Mouse (Mus musculus) spleen, adult 18-20 months (tissue): ENCODE data around the gene Txndc2.

ENCODE experiments used
- DNase-seq, 2 experiments: peaks; one replicate each; pipeline ENCODE4 v3.0.0; 2022; ENCODE audit warnings: mixed read lengths in 2 of 2

Txndc2 gene

GRCm38 (mm10) chr17:65611721-65612120, 30.2 kb downstream of the Txndc2 start:
- DNase-seq = no peak

- DNase-seq = no peak
Observed at GRCm38 (mm10) chr17:65608743-65609142, 33.2 kb downstream of the Txndc2 start.

DNA sequence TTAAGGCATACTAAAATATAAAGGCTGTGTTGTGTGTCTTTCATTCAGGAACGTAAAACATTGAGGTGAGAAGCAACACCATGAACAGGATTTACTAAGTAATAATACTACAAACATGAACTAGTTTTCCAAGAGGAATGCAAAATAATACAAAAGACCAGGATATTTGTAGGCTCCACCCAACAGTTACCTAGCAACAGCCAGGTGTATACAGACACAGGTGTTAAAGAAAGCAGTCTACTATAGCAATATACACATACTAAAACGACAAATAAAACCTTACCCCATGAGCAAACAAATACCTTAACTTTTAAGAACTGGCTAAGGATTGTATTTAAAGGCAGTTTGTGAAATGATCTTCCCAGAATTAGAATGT, 33.7 kb downstream of the Txndc2 start:
- no peak for DNase-seq

DNA sequence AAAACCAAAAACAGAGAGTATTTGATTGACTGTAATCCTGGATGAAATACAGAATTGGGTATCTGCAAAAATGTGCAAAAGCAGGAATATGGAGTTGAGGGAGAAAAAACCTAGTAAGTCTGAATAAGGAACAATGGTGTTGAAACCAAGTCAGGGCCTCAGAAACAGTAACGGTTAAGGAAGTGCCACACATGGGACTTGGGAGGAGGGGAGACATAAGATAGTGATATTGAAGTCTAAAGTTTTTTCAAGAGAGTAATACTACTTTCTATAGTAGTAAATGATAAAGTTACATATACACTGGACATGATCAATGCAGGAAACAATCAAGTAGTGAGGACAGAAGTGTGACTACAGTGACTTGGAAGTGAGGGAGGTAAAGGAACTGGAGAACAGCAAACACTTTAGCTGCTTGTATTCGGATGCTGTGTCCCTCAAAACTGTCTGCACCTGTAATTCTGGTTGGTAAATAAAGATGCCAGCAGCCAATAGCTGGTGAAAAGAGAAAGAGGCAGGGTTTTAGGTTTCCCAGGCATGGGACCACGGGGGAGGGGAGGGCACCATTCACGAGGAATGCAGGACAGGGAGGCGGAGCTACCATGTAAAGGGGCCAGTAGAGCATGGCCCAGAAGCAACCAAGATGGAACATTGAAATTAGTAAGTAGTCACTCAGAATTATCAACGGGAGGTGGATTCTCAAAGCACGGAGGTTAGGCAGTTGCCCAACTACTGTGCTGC, 34.2 kb downstream of the Txndc2 start:
- no peak for DNase-seq

GRCm38 (mm10) chr17:65606014-65606413, 36.0 kb downstream of the Txndc2 start:
- no peak for DNase-seq

- DNase-seq = no peak
Observed at GRCm38 (mm10) chr17:65604892-65605291, 37.1 kb downstream of the Txndc2 start.

DNA sequence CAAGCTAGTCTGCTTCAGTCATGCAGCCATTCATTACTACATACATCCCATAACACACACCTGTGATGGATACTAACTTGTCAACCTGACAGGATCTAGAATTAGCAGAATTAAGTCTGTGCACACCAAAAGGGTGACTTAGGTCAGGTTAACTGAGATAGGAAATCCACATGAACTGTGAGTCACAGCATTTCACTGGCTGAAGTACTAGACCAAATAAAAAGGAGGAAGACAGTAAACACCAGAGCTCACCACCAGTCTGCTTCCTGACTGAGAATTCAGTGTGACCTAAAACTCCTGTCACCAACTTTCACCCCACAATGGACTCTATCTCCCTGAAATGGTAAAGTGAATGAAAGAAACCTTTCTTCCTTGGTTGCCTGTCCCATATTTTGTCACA, 37.7 kb downstream of the Txndc2 start:
- DNase-seq = no peak

DNA sequence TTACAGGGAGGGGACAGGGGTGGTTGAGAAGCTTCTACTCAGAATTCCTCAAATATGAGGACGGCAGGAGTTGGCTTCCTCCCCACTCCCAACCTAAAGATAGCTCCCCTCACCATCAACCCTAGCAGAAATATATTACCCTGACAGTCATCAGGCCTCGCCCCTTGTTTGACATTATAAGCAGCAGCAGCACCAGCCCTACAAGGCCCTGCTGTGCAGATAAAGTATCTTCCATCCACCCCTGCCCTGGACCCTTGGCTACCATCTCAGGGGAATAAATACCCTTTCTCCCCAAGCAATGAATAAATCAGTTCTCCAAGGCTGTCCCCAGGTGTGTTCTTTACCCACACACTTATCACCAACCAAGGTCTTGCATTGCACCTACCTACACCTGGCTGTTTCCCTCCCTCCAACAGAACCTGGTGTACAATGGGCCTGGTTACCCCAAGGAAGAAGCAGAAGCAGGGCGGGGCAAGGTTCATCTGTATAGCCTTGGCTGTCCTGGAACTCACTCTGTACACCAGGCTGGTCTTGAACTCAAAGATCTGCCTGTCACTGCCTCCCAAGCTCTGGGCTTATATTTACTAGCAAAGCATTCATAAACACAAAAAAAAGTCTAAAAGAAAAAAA, 44.0 kb downstream of the Txndc2 start:
- DNase-seq = no peak

- no peak for DNase-seq
Observed at GRCm38 (mm10) chr17:65594687-65595086, 47.3 kb downstream of the Txndc2 start.
